Mouse (Mus musculus): ENCODE results near the gene Gcnt3.
A peak's percentile ranks its signal among the peaks of the same experiment; 100 is the strongest.

Gene Gcnt3

DNA sequence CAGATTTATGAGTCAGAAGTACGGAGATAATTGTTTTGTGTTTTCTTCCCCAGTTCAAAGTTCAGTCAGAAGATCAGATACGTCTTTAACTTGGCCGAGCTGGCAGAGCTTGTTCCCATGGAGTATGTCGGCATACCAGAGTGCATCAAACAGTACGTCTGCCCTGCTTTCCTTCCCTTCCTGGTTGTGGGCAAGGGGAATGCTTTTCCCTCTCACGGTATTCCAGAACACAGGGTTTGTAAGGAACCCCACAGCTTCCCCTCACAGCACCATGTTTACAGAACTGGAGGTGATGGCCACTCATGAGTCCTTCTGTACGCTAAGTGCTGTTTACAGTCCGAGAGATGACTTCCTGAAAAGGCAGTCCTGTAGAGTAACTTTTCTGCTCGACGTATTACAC is 34.4 kb downstream of the Gcnt3 start:
- DNase-seq (ENCODE audit: low spot score): no peak

DNA sequence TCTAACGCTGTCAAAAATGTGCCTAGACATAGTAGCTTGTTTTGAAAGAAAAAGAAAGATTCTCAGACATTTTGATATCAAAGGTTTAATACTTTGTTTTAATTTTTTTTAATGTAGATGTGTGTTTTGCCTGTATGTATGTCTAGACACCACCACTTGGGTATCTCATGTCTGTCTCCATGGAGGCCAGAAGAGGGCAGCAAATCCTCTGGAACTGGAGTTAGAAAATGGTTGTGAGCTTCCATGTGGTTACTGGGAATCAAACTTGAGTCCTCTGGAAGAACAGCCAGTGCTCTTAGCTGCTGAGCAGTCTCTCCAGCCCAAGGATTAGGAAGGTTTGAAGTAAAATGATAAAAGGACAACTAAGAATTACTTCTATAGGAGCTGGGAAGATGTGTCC is 38.6 kb downstream of the Gcnt3 start:
- no peak for DNase-seq (ENCODE audit: low spot score)

DNA sequence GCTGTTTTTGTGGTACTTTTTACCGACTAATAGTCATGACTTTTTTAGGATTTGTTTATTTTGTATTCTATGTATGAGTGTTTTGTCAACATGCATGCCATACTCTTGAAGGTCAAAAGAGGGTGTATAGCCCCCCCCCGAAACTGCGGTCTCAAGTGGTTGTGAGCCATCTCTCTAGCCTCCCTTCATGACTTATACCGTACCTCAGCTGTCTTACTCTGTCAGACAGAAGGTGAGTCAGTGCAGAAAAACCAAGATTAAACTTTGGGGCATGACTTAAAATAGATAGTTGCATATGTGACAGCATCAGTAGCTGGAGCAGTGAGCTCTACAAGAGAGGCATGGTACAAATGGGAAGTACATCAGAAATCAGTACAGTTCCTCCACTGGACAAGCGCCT is 43.3 kb downstream of the Gcnt3 start:
- DNase-seq (ENCODE audit: low spot score): no peak

DNA sequence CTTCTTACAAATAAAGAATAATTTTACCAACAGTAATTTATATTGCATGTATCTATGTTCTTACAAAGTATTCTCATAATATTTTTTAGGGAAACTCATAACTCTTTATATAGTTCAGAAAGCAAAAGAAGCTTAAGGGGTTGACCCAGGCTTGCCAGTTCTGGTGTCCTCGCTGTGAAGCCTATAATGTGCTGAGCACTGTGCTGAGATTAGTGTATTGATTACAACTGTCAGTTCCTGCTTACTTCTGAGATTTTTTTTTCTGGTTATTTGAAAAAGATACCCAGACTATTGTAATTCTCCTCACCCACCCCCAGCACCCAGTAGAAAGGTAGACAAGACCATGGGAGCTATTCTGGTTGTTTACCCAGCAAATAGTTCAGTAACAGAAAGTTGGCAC is 44.4 kb downstream of the Gcnt3 start:
- no peak for DNase-seq (ENCODE audit: low spot score)

DNA sequence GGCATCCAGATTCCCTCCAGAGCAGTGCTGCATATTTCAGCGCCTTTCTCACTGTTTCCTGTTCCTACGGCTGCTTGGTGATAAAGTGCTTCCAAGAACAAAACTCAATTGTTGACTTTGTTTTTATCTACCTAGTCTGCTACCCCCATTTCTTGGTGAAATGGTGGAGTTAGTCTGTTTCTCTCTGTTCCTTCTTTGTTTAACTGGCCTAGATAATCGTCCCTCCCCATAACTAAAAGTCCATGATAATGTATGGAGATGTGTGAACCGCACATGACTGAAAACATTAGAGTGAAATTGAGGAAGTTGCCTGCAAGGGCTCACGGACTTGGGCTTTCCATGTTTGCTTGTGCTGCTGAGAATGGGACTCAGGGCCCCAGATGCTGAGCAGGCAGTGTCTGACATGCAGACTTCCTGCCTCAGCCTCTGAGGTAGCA is 45.0 kb downstream of the Gcnt3 start:
- no peak for DNase-seq (ENCODE audit: low spot score)

DNA sequence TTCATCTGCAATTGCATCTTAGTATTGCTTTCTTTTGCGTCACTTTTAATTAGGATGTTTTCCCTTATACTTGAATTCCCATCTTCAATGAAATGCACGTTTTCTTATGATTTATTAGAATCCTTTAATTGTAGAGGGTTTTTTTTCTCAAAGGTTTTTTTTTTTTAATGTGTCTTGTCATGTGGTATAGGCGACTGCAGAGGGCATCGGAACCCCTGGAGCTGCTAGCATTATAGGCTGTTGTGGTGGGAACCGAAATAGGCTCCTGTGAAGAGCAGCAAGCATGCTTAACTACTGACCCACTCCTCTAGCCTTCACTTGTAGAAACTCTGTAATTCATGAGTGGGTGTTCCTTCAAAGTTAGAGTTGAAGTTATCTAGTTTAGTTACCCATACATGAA is 47.5 kb downstream of the Gcnt3 start:
- DNase-seq (ENCODE audit: low spot score): no peak

DNA sequence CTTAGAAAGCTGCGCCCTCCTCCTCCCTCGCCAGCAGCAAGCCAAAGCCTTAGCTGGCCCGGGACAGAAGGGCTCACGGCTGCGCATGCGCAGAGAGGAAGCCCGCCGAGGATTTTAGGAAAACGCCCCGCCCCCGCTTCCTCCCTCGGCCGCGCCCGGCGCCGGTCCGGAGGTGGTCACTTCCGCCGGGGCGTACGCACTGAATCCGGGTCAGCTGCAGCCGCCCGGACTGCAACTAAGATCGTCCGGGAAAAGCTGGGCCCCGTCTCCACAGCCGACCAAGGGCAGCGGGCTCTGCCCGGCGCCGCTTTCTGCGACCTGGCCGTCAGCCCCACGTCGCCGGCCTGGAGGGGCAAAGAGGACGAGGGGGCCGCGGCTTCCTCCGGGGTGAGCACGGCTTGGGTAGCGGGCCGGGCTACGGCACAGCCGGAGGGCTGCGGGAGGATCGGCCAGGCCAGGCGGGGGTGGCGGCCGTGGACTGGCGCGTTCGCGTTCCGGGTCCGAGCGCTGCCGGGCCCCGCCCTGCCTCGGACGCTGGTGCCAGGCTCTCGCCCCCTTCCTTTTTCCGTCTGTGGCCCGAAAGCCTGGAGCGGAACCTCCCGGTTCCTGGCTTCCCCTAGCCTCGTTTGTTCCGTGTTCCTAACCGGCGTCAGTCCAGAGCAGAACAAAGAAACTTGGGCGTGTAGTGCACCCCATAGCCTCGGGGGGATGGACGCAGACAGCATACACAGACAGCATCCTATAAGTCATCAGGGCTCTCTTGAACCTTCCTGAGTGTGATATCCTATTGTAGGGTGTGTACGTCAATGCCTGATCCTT is 48.4 kb downstream of the Gcnt3 start, which contains the start of gene Bnip2:
TSS of gene Bnip2 (plus strand) at position 164 of the 819 bp plus-strand sequence.
- DNase-seq (ENCODE audit: low spot score): peak; percentile 96

DNA sequence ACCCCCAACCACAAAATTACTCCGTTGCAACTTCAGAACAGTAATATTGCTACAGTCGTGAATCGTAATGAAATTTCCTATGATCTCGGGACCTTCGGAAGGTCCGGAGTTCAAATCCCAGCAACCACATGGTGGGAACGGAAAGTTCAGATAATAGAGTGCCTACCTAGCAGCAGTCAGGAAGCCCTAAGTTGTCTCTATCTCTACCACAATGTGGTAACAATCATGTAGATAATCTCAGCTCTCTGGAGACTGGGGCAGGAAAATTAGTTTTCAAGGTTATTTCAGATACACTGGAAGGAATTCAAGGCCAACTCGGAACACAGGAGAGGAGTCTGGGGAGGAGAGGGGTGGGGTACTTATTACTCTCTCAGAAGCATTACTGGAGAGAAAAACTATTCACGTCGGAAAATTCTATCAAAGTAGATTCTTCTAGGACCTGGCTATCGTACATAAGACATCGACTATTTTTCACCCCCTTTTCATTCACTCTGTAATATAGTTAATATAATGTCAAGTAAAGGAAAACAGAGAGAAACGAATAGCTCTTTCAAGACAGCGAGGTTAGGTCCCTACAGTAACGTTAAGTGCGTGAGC is 49.1 kb downstream of the Gcnt3 start:
- no peak for DNase-seq (ENCODE audit: low spot score)

DNA sequence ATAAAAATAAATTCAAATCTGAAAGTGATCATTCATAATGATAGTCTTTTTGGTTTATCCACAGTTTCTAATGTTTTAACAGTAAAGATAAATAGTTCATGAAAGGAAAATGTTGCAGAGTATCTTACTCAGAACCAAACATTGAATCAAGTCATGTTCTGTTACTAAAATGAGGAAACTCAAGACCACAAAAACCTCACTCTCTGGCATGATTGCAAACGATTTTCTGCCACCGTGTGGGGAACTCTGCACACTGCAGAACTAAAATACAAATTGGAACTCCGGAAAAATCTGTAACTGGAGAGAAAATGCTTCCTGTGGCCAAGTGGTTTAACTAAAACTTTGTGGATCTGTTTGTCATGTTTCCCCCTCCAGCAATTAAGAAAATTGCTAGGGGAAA is 50.3 kb downstream of the Gcnt3 start:
- DNase-seq (ENCODE audit: low spot score): peak; percentile 63

DNA sequence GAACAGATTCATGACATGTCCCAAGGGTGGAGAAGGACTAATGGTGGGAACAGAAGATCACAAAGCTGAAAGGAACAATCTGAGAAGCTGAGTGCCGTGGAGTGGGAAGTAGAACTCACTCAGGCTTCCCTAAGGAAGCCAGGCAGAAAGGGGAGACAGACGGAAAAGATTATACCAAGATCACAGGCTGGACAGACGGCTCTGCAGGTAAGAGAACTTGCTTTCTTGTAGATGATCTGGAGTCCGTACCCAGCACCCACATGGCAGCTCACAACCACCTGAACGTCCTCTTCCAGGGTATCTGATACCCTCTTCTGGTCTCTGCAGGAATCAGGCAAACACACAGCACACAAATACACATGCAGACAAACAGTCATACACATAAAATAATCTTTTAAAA is 51.3 kb downstream of the Gcnt3 start:
- DNase-seq (ENCODE audit: low spot score): no peak

DNA sequence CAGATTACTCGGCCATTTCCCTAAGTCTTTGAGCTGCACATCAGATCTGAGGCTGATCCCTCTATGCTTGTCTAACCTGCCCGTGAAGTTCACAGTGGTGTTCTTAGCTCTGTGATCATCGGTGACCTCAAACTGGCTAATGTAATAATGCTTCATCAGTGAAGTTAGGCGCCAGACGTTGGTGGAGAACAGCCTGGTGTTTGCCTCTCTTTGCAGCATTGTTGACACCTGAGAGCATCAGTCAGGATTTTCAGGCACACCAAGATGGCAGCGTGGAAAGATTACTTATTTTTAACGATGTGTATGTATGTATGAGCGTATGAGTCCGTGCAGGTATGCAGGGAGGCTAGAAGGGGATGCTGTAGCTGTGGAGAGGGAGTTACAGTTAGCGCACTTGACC is 51.8 kb downstream of the Gcnt3 start:
- DNase-seq (ENCODE audit: low spot score): no peak

DNA sequence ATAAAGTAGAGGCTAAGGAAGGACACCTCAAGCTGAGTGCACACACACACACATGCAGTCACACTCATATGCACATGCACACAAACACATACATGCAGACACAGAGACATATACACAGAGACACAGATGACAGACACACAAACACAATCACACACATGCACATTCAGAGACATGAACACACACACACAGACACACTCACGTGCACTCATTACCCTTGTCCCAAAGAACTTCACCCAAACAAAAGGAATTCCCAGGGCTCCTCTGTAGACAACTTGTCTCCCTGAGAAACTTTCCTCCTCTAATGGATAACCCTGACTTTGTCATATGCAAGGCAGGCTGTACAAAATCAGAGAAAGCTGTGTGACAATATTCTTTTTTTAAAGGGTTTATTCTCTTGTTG is 52.4 kb downstream of the Gcnt3 start:
- no peak for DNase-seq (ENCODE audit: low spot score)

Data from ovary, postnatal 14 days (tissue).